Mouse (Mus musculus) heart, postnatal 25 days (tissue): ENCODE results near the gene Hcn2. TPM values are rescaled to one million over a fixed set of nuclear protein-coding genes. Genes with fewer than 3 reads are reported as not detected.

ENCODE experiments used
- DNase-seq: peaks from one replicate; pipeline ENCODE4 v3.0.0; 2022; ENCODE audit warnings: low spot score
- intact Hi-C: fragments of 180-260 bp; cut with DNase I; formaldehyde crosslinking; loops from one replicate; pipeline ENCODE4 v1.15.1; 2025
- total RNA-seq, 2 experiments: library from RNA; stranded (reverse); gene quantifications; 2 replicates each; pipeline ENCODE4 v1.2.3; 2021

The Hcn2 gene
- total RNA-seq, 2 experiments from 2014 or later, result 26.0 to 28.5 TPM

DNA sequence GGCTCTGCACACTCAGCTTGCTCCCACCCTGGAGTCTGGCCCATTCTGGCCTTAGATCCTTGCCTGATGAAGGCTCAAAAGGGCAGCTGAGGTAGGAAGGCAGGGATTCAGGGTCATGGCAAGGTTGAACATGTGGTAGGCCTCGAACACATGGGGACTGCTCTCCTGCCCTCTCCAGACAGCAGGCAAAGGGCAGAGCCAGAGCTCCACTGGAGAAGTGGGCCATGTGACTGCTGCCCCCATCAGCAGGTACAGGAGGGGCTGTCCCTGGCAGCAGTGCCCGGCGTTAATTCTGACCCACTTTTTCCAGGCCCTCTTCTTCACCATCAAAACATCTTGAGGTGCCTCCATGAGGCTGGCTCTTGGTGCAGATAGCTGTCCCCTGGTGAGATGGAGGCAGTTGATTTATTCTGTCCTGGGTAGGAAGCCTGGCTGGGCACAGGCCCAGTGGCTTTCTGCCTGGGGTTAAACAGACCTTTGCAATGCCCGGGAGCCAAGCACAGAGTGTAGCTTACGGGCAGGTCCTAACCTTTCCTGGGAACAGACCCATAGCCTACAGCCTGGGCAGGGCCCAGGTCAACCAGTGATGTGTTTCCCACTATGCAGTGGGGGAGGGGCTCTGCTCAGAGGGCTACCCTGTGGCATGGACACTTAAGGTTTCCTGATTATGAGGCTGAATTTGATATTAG lies 9.9 kb upstream of the Hcn2 start:
- no peak for DNase-seq
- intact Hi-C loops, result loop anchor here (2.0 kb wide), 1 partner anchor 58 kb away; no protein-coding TSS in a partner anchor

- DNase-seq, result no peak
- intact Hi-C loops, result loop anchor here (2.0 kb wide), 1 partner anchor 58 kb away; no protein-coding TSS in a partner anchor
Measured at GRCm38 (mm10) chr10:79707162-79707561, 9.3 kb upstream of the Hcn2 start.

DNA sequence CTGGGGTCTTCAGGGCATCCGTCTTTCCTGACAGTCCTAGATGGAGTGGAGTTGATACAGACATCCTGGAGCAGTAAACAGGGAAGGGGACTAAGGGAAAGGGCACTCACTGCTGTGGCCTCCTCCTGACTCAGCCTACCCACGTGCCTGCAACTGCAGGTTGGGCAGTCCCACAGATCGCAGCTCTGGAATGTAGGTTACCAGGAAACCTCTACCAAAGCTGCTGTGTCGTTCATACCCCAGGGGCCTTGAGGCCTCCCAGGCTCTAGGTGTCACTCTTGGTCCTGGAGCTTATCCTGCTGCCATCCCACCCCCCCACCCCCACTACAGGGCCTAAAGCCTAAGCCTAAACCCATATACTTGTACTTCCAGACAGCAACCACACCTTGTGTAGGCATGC lies 8.7 kb upstream of the Hcn2 start:
- intact Hi-C loops, result loop anchor here (2.0 kb wide), 1 partner anchor 57 kb away; no protein-coding TSS in a partner anchor
- no peak for DNase-seq

DNA sequence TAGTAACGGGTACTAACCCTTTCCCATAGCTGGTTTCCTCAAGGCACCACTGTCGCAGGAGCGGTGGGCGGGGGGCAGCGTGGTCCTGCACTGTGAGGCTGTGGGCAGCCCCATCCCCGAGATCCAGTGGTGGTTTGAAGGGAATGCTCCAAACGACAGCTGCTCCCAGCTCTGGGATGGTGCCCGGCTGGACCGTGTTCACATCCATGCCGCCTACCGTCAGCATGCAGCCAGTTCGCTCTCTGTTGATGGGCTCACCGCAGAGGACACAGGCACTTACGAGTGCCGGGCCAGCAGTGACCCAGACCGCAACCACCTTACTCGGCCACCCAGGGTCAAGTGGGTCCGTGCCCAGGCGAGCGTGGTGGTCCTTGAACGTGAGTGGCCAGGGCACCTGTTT lies 7.8 kb upstream of the Hcn2 start:
- DNase-seq, result no peak
- intact Hi-C loops, result no loop called here

- intact Hi-C loops, result no loop called here
- DNase-seq, result no peak
Measured at GRCm38 (mm10) chr10:79709307-79709706, 7.1 kb upstream of the Hcn2 start.

GRCm38 (mm10) chr10:79712029-79712428 lies 4.4 kb upstream of the Hcn2 start:
- DNase-seq, result no peak
- intact Hi-C loops, result loop anchor here (5.0 kb wide), 1 partner anchor 75 kb away; no protein-coding TSS in a partner anchor

DNA sequence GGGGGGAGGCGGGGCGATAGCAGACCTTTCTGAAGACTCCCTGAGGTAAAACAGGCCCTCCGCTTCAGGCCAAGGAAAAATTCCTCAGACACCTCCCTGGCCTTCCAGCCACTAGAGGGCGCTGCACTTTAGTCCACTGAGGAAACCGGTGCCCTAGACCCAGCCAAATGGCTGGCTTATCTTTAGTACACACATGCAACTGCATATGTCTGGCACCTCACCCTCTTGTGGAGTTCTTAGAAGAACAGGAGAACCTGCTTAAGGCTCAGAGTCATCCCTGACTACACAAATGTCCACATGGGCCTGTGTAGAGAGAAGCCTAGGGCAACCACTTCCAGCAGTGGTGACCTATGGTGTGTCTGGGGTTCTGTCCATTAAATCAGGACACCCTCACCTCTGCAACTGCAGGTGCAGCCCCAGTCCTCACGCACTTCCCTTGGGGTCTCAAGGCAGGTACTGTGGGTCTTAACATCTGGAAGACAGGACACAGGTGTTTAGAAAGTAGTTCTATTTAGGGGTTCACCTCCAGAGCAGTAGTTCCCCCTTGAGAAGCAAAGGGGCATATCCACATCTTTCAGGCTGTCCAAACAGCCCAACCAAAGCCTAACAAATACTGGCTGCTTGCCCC lies 3.8 kb upstream of the Hcn2 start:
- DNase-seq, result no peak
- intact Hi-C loops, result loop anchor here (5.0 kb wide), 1 partner anchor 75 kb away; no protein-coding TSS in a partner anchor

DNA sequence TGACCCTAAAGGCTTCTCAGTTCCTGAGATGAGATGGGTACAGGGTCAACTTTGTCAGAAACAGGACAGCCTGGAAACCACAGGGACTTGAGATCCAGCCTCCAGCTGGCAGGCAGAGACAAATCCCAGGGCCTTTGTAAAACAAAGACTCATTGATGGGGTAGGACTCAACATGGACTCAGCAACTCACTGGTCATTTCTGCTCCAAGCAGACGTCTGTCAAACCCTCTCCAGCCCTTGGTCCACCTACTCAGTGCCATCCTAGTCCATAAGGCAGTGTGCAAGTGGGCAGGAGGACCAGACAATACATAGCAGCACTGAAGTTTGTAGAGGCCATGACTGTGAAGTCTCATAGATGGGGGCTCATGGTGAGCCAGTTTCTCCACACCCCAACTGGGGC lies 3.3 kb upstream of the Hcn2 start:
- no peak for DNase-seq
- intact Hi-C loops, result loop anchor here (5.0 kb wide), 1 partner anchor 74 kb away; no protein-coding TSS in a partner anchor

GRCm38 (mm10) chr10:79714996-79715395 lies 1.4 kb upstream of the Hcn2 start:
- no peak for DNase-seq
- intact Hi-C loops, result loop anchor here (5.0 kb wide), 1 partner anchor 72 kb away; no protein-coding TSS in a partner anchor

- DNase-seq, result no peak
- intact Hi-C loops, result no loop called here
Measured at GRCm38 (mm10) chr10:79716988-79717355, 538 bp downstream of the Hcn2 start.

- intact Hi-C loops, result no loop called here
- no peak for DNase-seq
Measured at GRCm38 (mm10) chr10:79717640-79718357, 1.4 kb downstream of the Hcn2 start.

GRCm38 (mm10) chr10:79721089-79721488 lies 4.7 kb downstream of the Hcn2 start:
- intact Hi-C loops, result no loop called here
- DNase-seq, result no peak

- DNase-seq, result no peak
- intact Hi-C loops, result no loop called here
Measured at GRCm38 (mm10) chr10:79723047-79723446, 6.6 kb downstream of the Hcn2 start.

DNA sequence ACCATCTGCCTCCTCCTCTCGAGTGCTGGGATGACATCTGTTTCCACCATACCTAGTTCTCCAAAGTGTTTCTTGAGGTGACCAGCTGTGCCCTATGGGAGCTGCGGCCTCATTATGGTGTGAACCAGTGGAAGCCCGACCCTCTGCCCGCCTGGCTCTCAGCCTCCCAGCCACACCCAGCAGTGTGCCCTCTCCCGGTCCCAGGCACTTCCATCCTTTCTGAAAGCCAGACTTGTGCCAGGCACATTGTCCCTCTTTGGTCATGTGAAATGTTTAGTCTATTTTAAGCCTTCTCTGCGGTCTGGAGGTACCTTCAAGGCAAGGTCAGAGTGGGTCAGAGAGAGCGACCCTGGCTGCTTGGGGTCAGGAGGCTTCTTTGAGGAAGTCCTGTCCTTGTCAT lies 7.3 kb downstream of the Hcn2 start:
- DNase-seq, result no peak
- intact Hi-C loops, result no loop called here

DNA sequence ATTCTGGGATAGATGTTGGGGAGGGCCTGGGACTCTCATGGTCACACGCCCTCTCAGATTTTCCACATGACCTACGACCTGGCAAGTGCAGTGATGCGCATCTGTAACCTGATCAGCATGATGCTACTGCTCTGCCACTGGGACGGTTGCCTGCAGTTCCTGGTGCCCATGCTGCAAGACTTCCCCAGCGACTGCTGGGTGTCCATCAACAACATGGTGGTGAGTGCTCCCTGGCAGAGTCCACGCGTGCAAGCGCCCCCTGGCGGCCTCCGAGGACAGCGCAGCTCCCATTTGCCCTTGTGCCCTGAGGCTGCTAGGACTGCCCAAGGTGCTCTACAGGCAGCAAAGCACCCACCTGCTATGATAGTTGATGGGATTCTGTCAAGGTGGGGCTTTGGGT lies 9.7 kb downstream of the Hcn2 start:
- no peak for DNase-seq
- intact Hi-C loops, result no loop called here

GRCm38 (mm10) chr10:79728323-79729249 lies 12.2 kb downstream of the Hcn2 start:
- DNase-seq, result no peak
- intact Hi-C loops, result no loop called here

DNA sequence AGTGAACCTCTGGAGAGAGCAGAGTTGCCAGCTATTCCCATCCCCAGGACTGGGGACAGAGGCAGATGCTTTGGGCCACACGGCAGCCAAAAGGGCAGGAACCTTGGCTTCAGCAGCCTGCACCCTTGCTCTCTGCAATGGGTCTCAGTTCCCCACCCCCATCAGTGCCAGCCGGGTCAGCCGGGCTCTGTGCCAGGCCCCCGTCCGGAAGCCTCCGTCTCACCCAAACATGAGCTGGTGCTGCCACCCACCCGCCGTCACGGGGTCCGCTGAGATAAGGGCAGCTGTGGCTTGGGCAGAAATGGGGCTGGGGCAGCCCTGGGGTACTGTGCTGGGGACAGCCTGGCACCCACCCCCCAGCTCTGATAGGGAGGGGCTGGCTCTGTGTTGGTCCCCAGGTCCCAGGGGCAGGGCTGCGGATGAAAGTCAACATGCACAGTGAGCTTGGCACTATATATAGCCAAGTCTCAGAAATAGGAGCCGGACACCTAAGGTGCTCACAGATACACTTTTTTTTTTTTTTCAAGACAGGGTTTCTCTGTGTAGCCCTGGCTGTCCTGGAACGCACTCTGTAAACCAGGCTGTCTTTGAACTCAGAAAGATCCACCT lies 13.0 kb downstream of the Hcn2 start:
- intact Hi-C loops, result no loop called here
- DNase-seq, result no peak

- intact Hi-C loops, result no loop called here
Measured at GRCm38 (mm10) chr10:79732500-79732899, 16.1 kb downstream of the Hcn2 start.

DNA sequence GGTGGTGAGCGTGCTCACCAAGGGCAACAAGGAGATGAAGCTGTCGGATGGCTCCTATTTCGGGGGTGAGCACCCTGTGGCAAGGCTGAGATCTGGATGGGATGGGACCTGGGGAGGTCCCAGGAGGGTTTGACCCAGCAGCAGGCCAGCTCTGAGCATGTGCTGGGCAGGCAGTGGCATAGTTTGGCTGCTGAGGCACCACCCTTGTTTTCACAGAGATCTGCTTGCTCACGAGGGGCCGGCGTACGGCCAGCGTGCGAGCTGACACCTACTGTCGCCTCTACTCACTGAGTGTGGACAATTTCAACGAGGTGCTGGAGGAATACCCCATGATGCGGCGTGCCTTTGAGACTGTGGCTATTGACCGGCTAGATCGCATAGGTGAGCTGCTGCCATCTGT lies 17.4 kb downstream of the Hcn2 start:
- no peak for DNase-seq
- intact Hi-C loops, result no loop called here

More at GRCm38 (mm10) chr10:79732500-79732899, 16.1 kb downstream of the Hcn2 start:
- DNase-seq, result no peak
